Mouse (Mus musculus): ENCODE data around the gene Carhsp1.

Carhsp1 gene

GRCm38 (mm10) chr16:8674165-8674564 is 2.2 kb upstream of the Carhsp1 start:
- peak; percentile 79 for DNase-seq

DNA sequence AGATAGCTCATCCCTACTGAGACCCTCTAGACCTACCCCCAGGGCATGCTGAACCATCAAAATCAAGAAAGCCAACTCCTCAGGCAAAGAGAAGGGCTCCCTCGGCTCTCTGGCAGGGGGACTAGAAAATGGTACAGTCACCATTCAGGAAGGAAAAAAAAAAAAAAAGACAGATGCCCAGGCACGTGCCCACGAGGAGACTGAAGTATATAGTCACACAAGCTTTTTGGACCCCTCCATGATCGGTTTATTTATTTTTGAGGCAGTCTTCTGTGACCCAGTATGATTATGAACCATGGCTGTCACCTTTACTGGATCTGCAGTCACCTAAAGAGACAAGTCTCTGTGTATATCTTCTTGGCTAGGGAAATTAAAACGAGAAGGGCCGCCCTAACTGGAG is 1.4 kb upstream of the Carhsp1 start:
- no peak for DNase-seq

- DNase-seq = no peak
These were observed 856 bp upstream of the Carhsp1 start for GRCm38 (mm10) chr16:8672811-8673210.

DNA sequence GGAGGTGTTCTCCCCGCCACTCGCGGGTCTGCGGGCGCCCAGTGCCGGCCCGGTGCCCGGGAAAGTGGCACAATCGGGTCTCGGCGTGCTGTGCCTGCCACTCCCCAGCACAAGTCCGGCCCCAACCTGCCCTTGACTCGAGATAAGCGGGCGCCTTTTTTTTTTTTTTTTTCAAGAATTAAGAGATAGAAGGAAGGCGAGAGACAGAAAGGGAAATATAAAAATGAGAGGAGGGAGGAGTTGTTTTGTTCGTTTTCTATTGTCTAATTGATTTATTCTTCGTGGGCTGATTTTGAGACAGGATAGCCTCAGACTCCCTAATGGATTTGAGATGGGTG is 364 bp upstream of the Carhsp1 start:
- no peak for DNase-seq

GRCm38 (mm10) chr16:8670041-8671035 is 1.6 kb downstream of the Carhsp1 start:
- DNase-seq = no peak

DNA sequence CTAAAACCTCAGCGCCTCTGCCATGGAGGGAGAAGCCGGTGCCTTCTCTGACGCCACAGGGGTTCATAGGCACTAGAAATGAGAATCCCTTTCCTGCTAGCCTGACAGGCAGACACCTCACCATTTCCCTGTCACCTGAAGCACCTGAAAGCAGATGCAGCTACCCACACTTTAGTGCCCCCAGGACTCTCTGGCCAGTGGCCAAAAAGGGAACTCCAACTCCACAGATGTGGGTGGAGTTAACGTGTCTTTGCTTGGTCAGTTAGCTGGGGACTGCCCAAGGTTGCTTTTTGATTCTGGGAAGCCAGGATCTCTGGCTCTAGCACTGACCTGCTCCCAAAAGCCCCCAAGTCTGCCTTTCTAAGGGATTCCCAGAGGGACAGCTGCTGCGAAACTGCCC is 2.5 kb downstream of the Carhsp1 start:
- DNase-seq = no peak

DNA sequence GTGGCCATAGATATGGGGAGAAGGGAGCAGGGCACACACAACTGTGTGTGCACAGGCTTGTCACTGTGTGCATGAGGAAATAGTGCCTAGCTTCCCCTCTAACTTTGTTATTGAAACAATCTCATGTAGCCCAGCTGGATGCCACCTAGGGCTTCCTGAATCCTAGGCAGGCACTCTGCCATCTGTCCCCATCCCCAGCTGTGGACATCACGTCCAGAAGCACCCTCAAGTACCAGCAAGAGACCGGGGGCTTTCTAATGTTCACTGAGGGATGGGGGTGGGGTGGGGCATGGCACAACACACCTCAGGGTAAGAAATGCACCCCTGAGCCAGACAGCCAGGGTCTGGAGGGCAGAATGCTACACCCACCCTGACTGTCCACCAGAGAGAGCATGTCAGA is 3.6 kb downstream of the Carhsp1 start:
- no peak for DNase-seq

DNA sequence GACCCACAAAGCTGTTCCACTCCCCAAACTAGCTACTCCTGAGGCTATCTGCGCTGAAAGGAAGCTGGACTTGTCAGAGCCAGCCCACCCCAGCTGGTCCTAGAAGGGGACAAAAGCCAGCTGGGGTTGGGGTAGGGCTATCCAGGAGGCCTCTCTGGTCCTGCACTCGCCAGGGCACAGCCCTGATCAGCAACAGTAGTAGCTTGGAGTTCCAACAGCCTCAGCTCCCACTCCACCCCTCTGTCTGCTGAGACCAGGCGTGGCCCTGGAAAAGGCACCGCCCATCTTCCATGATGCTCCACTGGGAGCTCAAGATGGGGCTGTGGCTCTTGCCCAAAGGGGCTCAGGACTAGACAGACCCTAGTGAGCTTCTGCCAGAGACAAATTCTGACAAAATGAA is 4.1 kb downstream of the Carhsp1 start:
- no peak for DNase-seq

- no peak for DNase-seq
These were observed 4.7 kb downstream of the Carhsp1 start for GRCm38 (mm10) chr16:8667261-8667660.

DNA sequence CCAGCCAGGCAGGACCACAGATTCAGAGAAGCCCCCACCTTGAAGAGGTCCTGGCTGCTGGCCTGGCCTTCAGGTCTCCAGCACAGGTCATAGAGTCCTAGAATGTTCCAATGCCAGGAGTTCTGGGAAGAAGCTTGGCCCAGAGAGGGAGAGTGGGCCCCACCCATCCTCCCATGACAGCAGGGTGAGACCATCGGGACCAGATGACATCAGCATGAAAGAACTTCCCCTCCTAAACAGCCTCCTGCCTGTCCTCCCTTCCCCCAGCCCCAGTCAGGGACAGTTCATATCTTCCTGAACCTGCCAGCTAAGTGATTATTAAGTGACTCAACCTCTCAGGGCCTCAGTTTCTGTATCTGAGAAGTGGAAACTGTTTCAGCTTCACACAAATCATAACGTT is 5.5 kb downstream of the Carhsp1 start:
- no peak for DNase-seq

DNA sequence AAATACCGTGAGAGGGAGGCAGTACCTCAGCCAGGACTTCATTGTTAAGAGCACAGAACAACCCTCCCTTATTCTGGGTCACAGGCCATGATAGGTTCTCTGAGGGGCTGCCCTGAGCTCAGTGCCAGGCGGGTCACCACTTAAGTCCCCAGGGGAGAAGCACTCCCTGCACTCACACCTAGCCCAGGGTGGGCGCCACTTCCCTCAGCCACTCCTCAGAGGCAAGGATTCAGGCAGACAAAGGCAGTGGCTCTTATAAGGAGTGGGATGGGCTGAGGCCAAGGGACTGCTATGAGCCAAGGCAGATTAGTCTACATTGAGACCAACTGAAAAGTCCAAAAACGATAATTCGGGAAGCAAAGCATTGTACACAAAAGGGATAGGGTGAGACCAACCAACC is 6.6 kb downstream of the Carhsp1 start:
- DNase-seq = no peak

- no peak for DNase-seq
These were observed 8.1 kb downstream of the Carhsp1 start for GRCm38 (mm10) chr16:8663606-8664539.

DNA sequence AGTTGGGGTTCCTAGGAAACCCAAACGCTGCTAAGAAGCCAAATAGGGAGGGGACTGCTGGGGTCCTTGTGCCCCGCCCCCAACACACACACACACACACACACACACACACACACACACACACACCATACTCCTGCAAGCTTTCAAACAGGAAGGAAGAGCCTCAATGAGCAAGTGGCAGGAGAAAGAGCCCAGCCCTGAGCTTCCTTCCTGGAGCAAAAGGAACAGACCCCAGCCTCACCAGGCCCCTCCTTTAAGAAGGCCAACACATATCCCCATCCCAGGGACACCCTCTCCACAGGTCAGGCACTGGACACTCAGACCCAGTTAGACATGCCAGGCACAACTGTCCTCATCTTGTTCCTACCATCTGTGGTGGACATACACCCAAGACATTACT is 8.9 kb downstream of the Carhsp1 start:
- no peak for DNase-seq

- no peak for DNase-seq
These were observed 13.2 kb downstream of the Carhsp1 start for GRCm38 (mm10) chr16:8658764-8659163.

DNA sequence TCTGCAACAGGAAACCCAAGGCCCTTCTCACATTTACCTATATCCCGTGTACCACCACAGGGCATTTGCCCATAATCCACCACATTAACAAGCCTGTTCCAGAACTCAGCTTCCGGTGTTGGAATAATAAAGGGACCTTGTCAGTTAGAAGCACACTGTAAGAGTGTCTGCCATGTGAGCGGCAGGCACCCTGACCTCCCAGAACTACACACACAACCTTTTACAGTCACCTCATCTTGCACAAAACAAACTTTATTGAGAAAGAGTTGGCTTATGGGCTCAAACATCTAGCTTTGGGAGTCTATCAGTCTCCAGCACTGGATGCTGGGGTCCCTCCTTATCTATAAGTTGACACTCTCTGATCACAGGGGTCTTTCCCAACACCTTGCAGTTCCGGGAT is 13.6 kb downstream of the Carhsp1 start:
- no peak for DNase-seq

GRCm38 (mm10) chr16:8656256-8656655 is 15.7 kb downstream of the Carhsp1 start:
- no peak for DNase-seq

GRCm38 (mm10) chr16:8655599-8655998 is 16.4 kb downstream of the Carhsp1 start:
- DNase-seq = no peak

GRCm38 (mm10) chr16:8655108-8655507 is 16.8 kb downstream of the Carhsp1 start:
- no peak for DNase-seq

GRCm38 (mm10) chr16:8650007-8650406 is 21.9 kb downstream of the Carhsp1 start:
- DNase-seq = no peak

- DNase-seq = no peak
These were observed 26.4 kb downstream of the Carhsp1 start for GRCm38 (mm10) chr16:8645546-8645945.

DNA sequence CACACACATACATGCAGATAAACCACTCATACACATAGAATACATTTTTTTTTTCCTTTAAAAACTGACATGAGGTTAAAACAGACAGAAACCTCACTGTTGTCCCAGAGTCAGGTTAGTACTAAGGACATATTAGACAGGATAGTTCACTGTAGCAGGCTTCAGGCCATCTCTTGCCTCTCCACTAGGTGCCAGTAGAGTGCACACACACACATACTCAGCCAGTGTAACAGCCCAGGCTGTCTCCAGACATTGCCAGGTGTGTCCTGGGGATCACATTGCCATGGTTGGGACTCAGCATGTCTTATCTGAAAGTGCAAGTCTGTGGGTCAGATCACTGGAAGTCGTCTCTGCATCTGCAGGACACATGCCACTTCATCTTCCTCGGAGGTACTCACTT is 28.1 kb downstream of the Carhsp1 start:
- peak; percentile 63 for DNase-seq

GRCm38 (mm10) chr16:8639466-8640191 is 32.3 kb downstream of the Carhsp1 start:
- no peak for DNase-seq

DNA sequence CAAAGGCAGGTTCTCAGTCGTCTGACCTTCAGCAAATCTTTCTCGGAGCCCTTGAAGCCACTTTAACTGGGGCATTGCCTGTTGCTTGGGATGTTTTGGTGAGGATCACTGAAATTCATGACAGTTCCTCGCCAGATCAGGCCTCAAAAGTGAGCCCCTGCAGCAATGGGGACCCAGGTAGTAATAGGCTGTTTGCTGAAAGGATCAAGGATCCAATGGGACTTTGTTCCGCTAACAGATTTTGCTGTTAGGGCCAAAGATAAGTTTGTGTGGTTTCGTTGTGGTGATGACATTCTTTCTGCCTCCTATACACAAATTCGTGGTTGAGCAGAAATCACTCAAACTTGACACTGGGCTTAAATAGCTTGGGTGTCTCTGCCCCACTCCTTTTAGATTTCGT is 33.8 kb downstream of the Carhsp1 start:
- no peak for DNase-seq
